In genomic region chr5:49285455-49286135, GRCm38 (mm10) we compare ENCODE assay signal across 8 mouse cellular contexts.
A peak's percentile ranks its signal among the peaks of the same experiment; 100 is the strongest.
DNase-seq lines count a peak whose midpoint lies in the region; ATAC-seq lines count a peak whose summit lies in the region.

No protein-coding gene starts in this region.

- no peaks in the 10 kb centered on the region for H3K9me3 ChIP-seq in heart, embryonic 12.5 days (replicated peaks)
- no peaks in the 10 kb centered on the region for H3K9me3 ChIP-seq in embryonic facial prominence, embryonic 14.5 days (ENCODE audit: control insufficient read depth, low read length)
- H3K9me3 ChIP-seq in liver, embryonic 12.5 days (replicated peaks): no peaks in the 10 kb centered on the region

- 0 out of 2 replicates have a peak, but pooled peaks cover 3% of the 10 kb centered on the region for H3K4me1 ChIP-seq in heart, embryonic 12.5 days (replicated peaks)
- no peaks in the 10 kb centered on the region; the same call in 1 of the 2 replicates for H3K4me1 ChIP-seq in embryonic facial prominence, embryonic 14.5 days (ENCODE audit: control insufficient read depth, insufficient read depth, low read length)
- no peaks in the 10 kb centered on the region for H3K4me1 ChIP-seq in liver, embryonic 12.5 days

- intact Hi-C loops in heart, postnatal 36 days (cut with DNase I): no loop called here

- DNase-seq in heart, postnatal 36 days: no peak
- peak; percentile 64 for DNase-seq in brain, adult 2 months (ENCODE audit: low read depth, low spot score)
- DNase-seq in embryonic facial prominence, embryonic 14.5 days (ENCODE audit: low spot score): no peak
- peak; percentile 1 for DNase-seq in kidney, postnatal 14 days
- peak; percentile 21 for DNase-seq in retina, postnatal 1 day
- DNase-seq in thymus, postnatal 0 days (ENCODE audit: low spot score): no peak

- WGBS in heart, embryonic 12.5 days: 20% methylated on average over 12 of the region's 12 CpGs
- 26% methylated on average over 12 of the region's 12 CpGs for WGBS in embryonic facial prominence, embryonic 14.5 days
- 27% methylated on average over 12 of the region's 12 CpGs for WGBS in liver, embryonic 12.5 days (ENCODE audit: insufficient replicate concordance)

- no peak for ATAC-seq in heart, embryonic 12.5 days (ENCODE audit: insufficient number of reproducible peaks, low FRiP score)
- ATAC-seq in embryonic facial prominence, embryonic 14.5 days (ENCODE audit: low read depth): no peak
- no peak for ATAC-seq in liver, embryonic 12.5 days

- no peak overlapping the region for H3K9ac ChIP-seq in heart, embryonic 12.5 days
- peak overlapping the region; percentile 9; the same call in 1 of the 2 replicates for H3K9ac ChIP-seq in embryonic facial prominence, embryonic 14.5 days (ENCODE audit: low read depth, low read length)
- no peak overlapping the region for H3K9ac ChIP-seq in liver, embryonic 12.5 days

- no peaks in the 10 kb centered on the region for H3K36me3 ChIP-seq in heart, embryonic 12.5 days
- no peaks in the 10 kb centered on the region for H3K36me3 ChIP-seq in embryonic facial prominence, embryonic 14.5 days (ENCODE audit: control insufficient read depth, insufficient read depth, low read length)
- H3K36me3 ChIP-seq in liver, embryonic 12.5 days: no peaks in the 10 kb centered on the region

- H3K4me3 ChIP-seq in heart, embryonic 12.5 days: no peak overlapping the region
- H3K4me3 ChIP-seq in embryonic facial prominence, embryonic 14.5 days (ENCODE audit: low read depth, low read length): peak overlapping the region; percentile 25; the same call in 1 of the 2 replicates
- H3K4me3 ChIP-seq in liver, embryonic 12.5 days: no peak overlapping the region

- H3K4me2 ChIP-seq in heart, embryonic 12.5 days: peak overlapping the region; percentile 55
- peak overlapping the region; percentile 51 for H3K4me2 ChIP-seq in embryonic facial prominence, embryonic 14.5 days (ENCODE audit: low read depth, low read length)
- no peak overlapping the region for H3K4me2 ChIP-seq in liver, embryonic 12.5 days

- no peak overlapping the region for H3K27ac ChIP-seq in heart, embryonic 12.5 days (ENCODE audit: poor library complexity, severe bottlenecking)
- no peak overlapping the region; the same call in 1 of the 2 replicates for H3K27ac ChIP-seq in embryonic facial prominence, embryonic 14.5 days (replicated peaks; ENCODE audit: low read depth, low read length)
- H3K27ac ChIP-seq in liver, embryonic 12.5 days: no peak overlapping the region

- no peaks in the 10 kb centered on the region for H3K27me3 ChIP-seq in heart, embryonic 12.5 days (replicated peaks)
- no peaks in the 10 kb centered on the region for H3K27me3 ChIP-seq in embryonic facial prominence, embryonic 14.5 days (replicated peaks; ENCODE audit: control insufficient read depth, insufficient read depth, low read length)
- no peaks in the 10 kb centered on the region for H3K27me3 ChIP-seq in liver, embryonic 12.5 days (replicated peaks)

Comparison
In these comparisons a context has a peak if more than half of its experiments do, and no peak if none do; other contexts are left out.
1. DNase-seq: peak in brain, adult 2 months (single experiment), kidney, postnatal 14 days (single experiment) and retina, postnatal 1 day (single experiment); none in heart, postnatal 36 days (0 of 2), embryonic facial prominence, embryonic 14.5 days (single experiment) and thymus, postnatal 0 days (single experiment).